28 mouse cellular contexts compared by ENCODE assay signal in the genomic region with DNA sequence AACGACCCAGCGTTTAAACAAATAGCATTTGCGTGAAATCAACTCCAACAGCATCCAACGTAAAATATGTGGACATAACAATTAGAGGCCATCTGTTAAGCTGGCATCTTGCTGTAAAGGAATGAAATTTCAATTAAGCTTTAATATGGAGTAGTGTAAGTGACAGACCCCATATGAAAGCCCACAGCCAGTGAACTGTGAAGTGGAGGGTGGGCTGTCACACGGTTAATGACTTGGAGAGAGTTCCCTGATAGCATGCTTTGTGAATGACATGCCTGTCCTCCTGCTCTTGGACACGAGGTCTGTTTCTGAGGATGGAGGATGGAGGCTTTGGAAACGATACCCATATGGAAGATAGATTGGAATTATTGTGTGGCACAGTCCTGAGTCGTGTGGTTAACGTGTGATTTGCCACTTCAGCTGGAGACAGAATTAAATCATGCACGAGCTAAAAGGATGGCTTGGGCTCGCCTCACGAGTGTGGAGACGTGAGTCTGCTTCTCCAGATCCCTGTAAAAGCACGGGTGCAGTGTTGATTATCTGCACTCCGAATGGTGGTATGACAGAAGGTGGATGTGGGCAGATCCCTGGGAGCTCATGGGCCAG. TPM values are rescaled to one million over a fixed set of nuclear protein-coding genes. Genes with fewer than 3 reads are reported as not detected.
DNase-seq lines count a peak whose midpoint lies in the region; ATAC-seq lines count a peak whose summit lies in the region.
"Had no signal": no experiment of that assay in that cellular context is flagged by ENCODE, and none has a peak within 500 bp of the region (broad histone marks: within the 10 kb centered on the region; RNA-seq: fewer than 3 reads in every experiment).

No protein-coding gene starts in this region.

- no peaks in the 10 kb centered on the region for H3K27me3 ChIP-seq in forebrain, embryonic 12.5 days
- no peaks in the 10 kb centered on the region for H3K27me3 ChIP-seq in forebrain, embryonic 10.5 days (ENCODE audit: poor library complexity, severe bottlenecking)
- no peaks in the 10 kb centered on the region for H3K27me3 ChIP-seq in midbrain, embryonic 13.5 days
- H3K27me3 ChIP-seq in midbrain, embryonic 16.5 days (ENCODE audit: control insufficient read depth, insufficient read depth, low read depth, low read length), result no peaks in the 10 kb centered on the region
- H3K27me3 ChIP-seq in hindbrain, embryonic 15.5 days, result no peaks in the 10 kb centered on the region
- H3K27me3 ChIP-seq: embryonic facial prominence, embryonic 13.5 days; heart, embryonic 12.5 days; liver, embryonic 15.5 days; lung, embryonic 15.5 days; megakaryocyte, embryonic 14.5 days had no signal

- no peaks in the 10 kb centered on the region for H3K36me3 ChIP-seq in forebrain, embryonic 12.5 days (replicated peaks)
- H3K36me3 ChIP-seq in forebrain, embryonic 10.5 days (replicated peaks), result no peaks in the 10 kb centered on the region
- no peaks in the 10 kb centered on the region for H3K36me3 ChIP-seq in midbrain, embryonic 13.5 days
- H3K36me3 ChIP-seq in midbrain, embryonic 16.5 days (ENCODE audit: control insufficient read depth, insufficient read depth, low read length), result no peaks in the 10 kb centered on the region
- H3K36me3 ChIP-seq in hindbrain, embryonic 15.5 days, result no peaks in the 10 kb centered on the region
- H3K36me3 ChIP-seq: embryonic facial prominence, embryonic 13.5 days; heart, embryonic 12.5 days; limb, embryonic 10.5 days; liver, embryonic 15.5 days; lung, embryonic 15.5 days had no signal

- WGBS in forebrain, embryonic 12.5 days, result 65% methylated on average over 15 of the region's 15 CpGs
- WGBS in forebrain, embryonic 10.5 days, result 87% methylated on average over 15 of the region's 15 CpGs
- 71% methylated on average over 15 of the region's 15 CpGs for WGBS in midbrain, embryonic 13.5 days
- 64% methylated on average over 15 of the region's 15 CpGs for WGBS in midbrain, embryonic 16.5 days
- WGBS in hindbrain, embryonic 15.5 days, result 41% methylated on average over 15 of the region's 15 CpGs

- H3K4me2 ChIP-seq in forebrain, embryonic 12.5 days, result no peak overlapping the region
- no peak overlapping the region for H3K4me2 ChIP-seq in midbrain, embryonic 13.5 days (replicated peaks)
- H3K4me2 ChIP-seq in midbrain, embryonic 16.5 days (ENCODE audit: low read length), result no peak overlapping the region
- no peak overlapping the region for H3K4me2 ChIP-seq in hindbrain, embryonic 15.5 days
- H3K4me2 ChIP-seq: embryonic facial prominence, embryonic 13.5 days; heart, embryonic 12.5 days; liver, embryonic 15.5 days; lung, embryonic 15.5 days had no signal

- no peaks in the 10 kb centered on the region for H3K4me1 ChIP-seq in forebrain, embryonic 12.5 days
- H3K4me1 ChIP-seq in forebrain, embryonic 10.5 days, result no peaks in the 10 kb centered on the region
- H3K4me1 ChIP-seq in midbrain, embryonic 13.5 days (replicated peaks), result 0 out of 2 replicates have a peak, but pooled peaks cover 4% of the 10 kb centered on the region
- H3K4me1 ChIP-seq in midbrain, embryonic 16.5 days (ENCODE audit: control insufficient read depth, insufficient read depth, low read length), result 0 out of 2 replicates have a peak, but pooled peaks cover 2% of the 10 kb centered on the region
- peaks cover 7% of the 10 kb centered on the region for H3K4me1 ChIP-seq in hindbrain, embryonic 15.5 days (replicated peaks)
- H3K4me1 ChIP-seq: embryonic facial prominence, embryonic 13.5 days; heart, embryonic 12.5 days; limb, embryonic 10.5 days; liver, embryonic 15.5 days; lung, embryonic 15.5 days; megakaryocyte, embryonic 14.5 days had no signal

- H3K4me3 ChIP-seq in forebrain, embryonic 12.5 days (replicated peaks), result no peak overlapping the region
- H3K4me3 ChIP-seq in forebrain, embryonic 10.5 days, result no peak overlapping the region
- H3K4me3 ChIP-seq in midbrain, embryonic 13.5 days (replicated peaks), result no peak overlapping the region
- no peak overlapping the region for H3K4me3 ChIP-seq in midbrain, embryonic 16.5 days (ENCODE audit: low read depth, low read length)
- H3K4me3 ChIP-seq in hindbrain, embryonic 15.5 days, result no peak overlapping the region
- H3K4me3 ChIP-seq: embryonic facial prominence, embryonic 13.5 days; erythroblast, embryonic 14.5 days; heart, embryonic 12.5 days; left cerebral cortex, adult 2 months; limb, embryonic 10.5 days; liver, embryonic 15.5 days; lung, embryonic 15.5 days had no signal

- ATAC-seq in forebrain, embryonic 12.5 days (ENCODE audit: low FRiP score), result peak; percentile 41; the same call in 1 of the 2 replicates
- 0 out of 2 replicates have a peak, but pooled peaks have one; percentile 34 for ATAC-seq in midbrain, embryonic 13.5 days
- no peak for ATAC-seq in midbrain, embryonic 16.5 days
- ATAC-seq in hindbrain, embryonic 15.5 days (ENCODE audit: low FRiP score, low read depth), result 0 out of 2 replicates have a peak, but pooled peaks have one; percentile 42

- no peak overlapping the region for H3K9ac ChIP-seq in forebrain, embryonic 12.5 days
- no peak overlapping the region for H3K9ac ChIP-seq in midbrain, embryonic 13.5 days (replicated peaks)
- H3K9ac ChIP-seq in midbrain, embryonic 16.5 days (ENCODE audit: low read depth, low read length), result no peak overlapping the region
- H3K9ac ChIP-seq in hindbrain, embryonic 15.5 days, result no peak overlapping the region
- H3K9ac ChIP-seq: embryonic facial prominence, embryonic 13.5 days; heart, embryonic 12.5 days; liver, embryonic 15.5 days; lung, embryonic 15.5 days had no signal

- 0 out of 2 replicates have a peak, but pooled peaks cover 8% of the 10 kb centered on the region for H3K9me3 ChIP-seq in forebrain, embryonic 12.5 days
- no peaks in the 10 kb centered on the region for H3K9me3 ChIP-seq in forebrain, embryonic 10.5 days
- H3K9me3 ChIP-seq in midbrain, embryonic 13.5 days, result peaks cover 7% of the 10 kb centered on the region; the same call in 1 of the 2 replicates
- 0 out of 2 replicates have a peak, but pooled peaks cover 6% of the 10 kb centered on the region for H3K9me3 ChIP-seq in midbrain, embryonic 16.5 days (replicated peaks; ENCODE audit: control insufficient read depth, low read length, poor library complexity, severe bottlenecking)
- H3K9me3 ChIP-seq in hindbrain, embryonic 15.5 days, result no peaks in the 10 kb centered on the region
- H3K9me3 ChIP-seq: embryonic facial prominence, embryonic 13.5 days; limb, embryonic 10.5 days; liver, embryonic 15.5 days; lung, embryonic 15.5 days had no signal

- no peak for DNase-seq in forebrain, embryonic 10.5 days (ENCODE audit: extremely low spot score, low spot score)
- peak; percentile 49 for DNase-seq in retina, postnatal 1 day
- DNase-seq in gastrocnemius, postnatal 25 days, result no peak
- no peak for DNase-seq in MN1 (ENCODE audit: low spot score)
- DNase-seq: adrenal gland, postnatal 10 days; cerebellum, adult 2 months; cerebellum, postnatal 25 days; embryo, embryonic 11 days; heart, postnatal 10 days; kidney, adult 18-20 months; liver; lung, postnatal 36 days; midbrain, embryonic 14.5 days; thymus, adult 2 months had no signal

- no peak overlapping the region for H3K27ac ChIP-seq in forebrain, embryonic 12.5 days
- no peak overlapping the region for H3K27ac ChIP-seq in forebrain, embryonic 10.5 days
- H3K27ac ChIP-seq in midbrain, embryonic 13.5 days, result no peak overlapping the region
- H3K27ac ChIP-seq in midbrain, embryonic 16.5 days (ENCODE audit: low read length), result no peak overlapping the region
- no peak overlapping the region; the same call in 1 of the 2 replicates for H3K27ac ChIP-seq in hindbrain, embryonic 15.5 days (replicated peaks)
- H3K27ac ChIP-seq: embryonic facial prominence, embryonic 13.5 days; kidney, postnatal 0 days; left cerebral cortex, adult 2 months; limb, embryonic 10.5 days; liver, embryonic 15.5 days; lung, embryonic 15.5 days; stomach, postnatal 0 days had no signal

RNA-seq across cellular contexts. Expression of a gene that starts 26.8 kb away (rescaled TPM):
- 17.1 and 20.0 TPM in 2 replicates for polyA plus RNA-seq in forebrain, embryonic 12.5 days (2016; fragmentation: Nextera tagmentation; extraction: Ambion mirVana)
- polyA plus RNA-seq in forebrain, embryonic 10.5 days (2016; fragmentation: Nextera tagmentation; extraction: Ambion mirVana), result 17.2 and 17.8 TPM in 2 replicates
- 21.9 and 24.2 TPM in 2 replicates for polyA plus RNA-seq in midbrain, embryonic 13.5 days (2015; fragmentation: Nextera tagmentation; extraction: Ambion mirVana)
- polyA plus RNA-seq in midbrain, embryonic 16.5 days (2015; fragmentation: Nextera tagmentation; extraction: Ambion mirVana), result 32.2 and 32.8 TPM in 2 replicates
- 32.6 and 33.7 TPM in 2 replicates for polyA plus RNA-seq in hindbrain, embryonic 15.5 days (2015; fragmentation: Nextera tagmentation; extraction: Ambion mirVana)
- total RNA-seq in gastrocnemius, postnatal 25 days (2021), result 10 to 100 TPM; 12.4 to 12.9 TPM

RNA-seq across cellular contexts. Expression of a gene that starts 33.4 kb away (rescaled TPM):
- 8.7 and 10.0 TPM in 2 replicates for polyA plus RNA-seq in forebrain, embryonic 12.5 days (2016; fragmentation: Nextera tagmentation; extraction: Ambion mirVana)
- 6.7 and 7.6 TPM in 2 replicates for polyA plus RNA-seq in forebrain, embryonic 10.5 days (2016; fragmentation: Nextera tagmentation; extraction: Ambion mirVana)
- polyA plus RNA-seq in midbrain, embryonic 13.5 days (2015; fragmentation: Nextera tagmentation; extraction: Ambion mirVana), result 8.5 and 8.7 TPM in 2 replicates
- polyA plus RNA-seq in midbrain, embryonic 16.5 days (2015; fragmentation: Nextera tagmentation; extraction: Ambion mirVana), result 6.5 and 8.6 TPM in 2 replicates
- 7.5 and 7.7 TPM in 2 replicates for polyA plus RNA-seq in hindbrain, embryonic 15.5 days (2015; fragmentation: Nextera tagmentation; extraction: Ambion mirVana)
- 1 to 10 TPM; 2.6 to 3.0 TPM for total RNA-seq in gastrocnemius, postnatal 25 days (2021)
- polyA plus RNA-seq: erythroblast, embryonic 14.5 days had no signal
